Mouse (Mus musculus): ENCODE measurements around the gene Rbm15. TPM values are rescaled to one million over a fixed set of nuclear protein-coding genes. Genes with fewer than 3 reads are reported as not detected.

The Rbm15 gene
- polyA plus RNA-seq, 1 experiment from 2014 or later: 17.8 TPM

Other genes starting within 250 kb of the Rbm15 start
- 0.10 and 0.11 TPM in 2 replicates for gene Kcna2, start 232.5 kb downstream of the Rbm15 start, polyA plus RNA-seq (2016; fragmentation: Nextera tagmentation; extraction: Ambion mirVana)
- gene Kcna10, start 150.6 kb downstream of the Rbm15 start, polyA plus RNA-seq (2016; fragmentation: Nextera tagmentation; extraction: Ambion mirVana): not detected in 2 replicates
- gene Cym, start 111.9 kb downstream of the Rbm15 start, polyA plus RNA-seq (2016; fragmentation: Nextera tagmentation; extraction: Ambion mirVana): not detected in 2 replicates
- gene A630076J17Rik, start 103.1 kb downstream of the Rbm15 start, polyA plus RNA-seq (2016; fragmentation: Nextera tagmentation; extraction: Ambion mirVana): not detected in 2 replicates
- gene Prok1, start 94.0 kb downstream of the Rbm15 start, polyA plus RNA-seq (2016; fragmentation: Nextera tagmentation; extraction: Ambion mirVana): 0.11 TPM in 1 of 2 replicates, not detected in the other
- 193 and 202 TPM in 2 replicates for gene Lamtor5, start 54.8 kb downstream of the Rbm15 start, polyA plus RNA-seq (2016; fragmentation: Nextera tagmentation; extraction: Ambion mirVana)
- gene Slc16a4, start 42.4 kb downstream of the Rbm15 start, polyA plus RNA-seq (2016; fragmentation: Nextera tagmentation; extraction: Ambion mirVana): 1.5 and 2.3 TPM in 2 replicates
- 0.10 TPM in 1 of 2 replicates, not detected in the other for gene Kcnc4, start 125.9 kb upstream of the Rbm15 start, polyA plus RNA-seq (2016; fragmentation: Nextera tagmentation; extraction: Ambion mirVana)
- 1.4 and 1.6 TPM in 2 replicates for gene Slc6a17, start 184.3 kb upstream of the Rbm15 start, polyA plus RNA-seq (2016; fragmentation: Nextera tagmentation; extraction: Ambion mirVana)
- gene Ubl4b, start 221.4 kb upstream of the Rbm15 start, polyA plus RNA-seq (2016; fragmentation: Nextera tagmentation; extraction: Ambion mirVana): 0.12 TPM in 1 of 2 replicates, not detected in the other